Mouse (Mus musculus): ENCODE data around the gene Nav1.

- TF ChIP-seq CTCF (IDR thresholded peaks at IDR 0.05; ENCODE audit: insufficient read depth, low read depth, low read length) = no peak
- no peak for TF ChIP-seq POLR2A (IDR thresholded peaks at IDR 0.05; ENCODE audit: insufficient read depth, low read depth, low read length)
These were observed 180.4 kb downstream of the Nav1 start for GRCm38 (mm10) chr1:135426645-135427044.
